Mouse (Mus musculus) liver, embryonic 14.5 days (tissue): ENCODE measurements around the gene Inka1.

ENCODE experiments used
- CTCF ChIP-seq: IDR thresholded peaks from 2 replicates; pipeline ENCODE4 v1.5.1; 2016; ENCODE audit warnings: antibody characterized with exemption, low read depth, control low read depth
- EP300 ChIP-seq: IDR thresholded peaks from 2 replicates; pipeline ENCODE4 v1.6.1; 2016; ENCODE audit warnings: antibody characterized with exemption, low read depth

- TF ChIP-seq CTCF (no peak), EP300 (no peak)
Measured at GRCm38 (mm10) chr9:107957141-107957540, 28.5 kb downstream of the Inka1 start.
